Mouse (Mus musculus) embryonic facial prominence, embryonic 14.5 days (tissue): Measurements from ENCODE around the gene Hdac7. TPM values are rescaled to one million over a fixed set of nuclear protein-coding genes. Genes with fewer than 3 reads are reported as not detected.

Source experiments
- ATAC-seq: fragments of 200-750 bp; cut with Nextera tagmentation; 2 replicates; pipeline ENCODE4 v1.8.0; 2017; ENCODE audit warnings: low read depth, moderate number of reproducible peaks, moderate TSS enrichment
- DNase-seq: peaks from one replicate; pipeline ENCODE4 v3.0.0-alpha.2; 2015; ENCODE audit warnings: low spot score
- H3K27ac ChIP-seq: fragments of 300-500 bp; sonication (generic); replicated peaks from 2 replicates; pipeline ENCODE4 v1.5.1; 2014; ENCODE audit warnings: low read depth, mild to moderate bottlenecking, low read length, moderate library complexity
- H3K27me3 ChIP-seq: fragments of 300-500 bp; sonication (generic); replicated peaks from 2 replicates; pipeline ENCODE4 v1.6.1; 2014; ENCODE audit warnings: low read length; ENCODE audit not compliant: control insufficient read depth, insufficient read depth
- H3K36me3 ChIP-seq: fragments of 300-500 bp; sonication (generic); 2 replicates; pipeline ENCODE4 v1.6.1; 2014; ENCODE audit warnings: low read length, mixed read lengths; ENCODE audit not compliant: control insufficient read depth, insufficient read depth
- H3K4me1 ChIP-seq: fragments of 300-500 bp; sonication (generic); 2 replicates; pipeline ENCODE4 v1.6.1; 2014; ENCODE audit warnings: antibody characterized with exemption, low read length; ENCODE audit not compliant: control insufficient read depth, insufficient read depth
- H3K4me2 ChIP-seq: fragments of 300-500 bp; sonication (generic); 2 replicates; pipeline ENCODE4 v1.6.1; 2014; ENCODE audit warnings: low read depth, mild to moderate bottlenecking, low read length, moderate library complexity, mixed read lengths
- H3K4me3 ChIP-seq: fragments of 300-500 bp; sonication (generic); 2 replicates; pipeline ENCODE4 v1.5.1; 2014; ENCODE audit warnings: low read depth, mild to moderate bottlenecking, low read length
- H3K9ac ChIP-seq: fragments of 300-500 bp; sonication (generic); 2 replicates; pipeline ENCODE4 v1.6.1; 2014; ENCODE audit warnings: low read depth, mild to moderate bottlenecking, low read length, moderate library complexity, mixed read lengths
- H3K9me3 ChIP-seq: fragments of 300-500 bp; sonication (generic); 2 replicates; pipeline ENCODE4 v1.6.1; 2016; ENCODE audit warnings: low read length; ENCODE audit not compliant: control insufficient read depth
- WGBS: fragments of 180-500 bp; shearing (Covaris S2); extraction: QIAGEN DNeasy Blood & Tissue Kit; methylation state at CpG from one replicate; pipeline ENCODE4 v1.1.7; 2014; 5-methylcytosine and 5-hydroxymethylcytosine counted together
- polyA plus RNA-seq: library from polyadenylated mRNA; unstranded; fragments of >200 nt; fragmentation: Nextera tagmentation; extraction: Ambion mirVana; gene quantifications from 2 replicates; pipeline ENCODE4 v1.2.1, GENCODE M21; 2014

The Hdac7 gene
- polyA plus RNA-seq, 1 experiment from 2014 or later: 30.8 TPM

DNA sequence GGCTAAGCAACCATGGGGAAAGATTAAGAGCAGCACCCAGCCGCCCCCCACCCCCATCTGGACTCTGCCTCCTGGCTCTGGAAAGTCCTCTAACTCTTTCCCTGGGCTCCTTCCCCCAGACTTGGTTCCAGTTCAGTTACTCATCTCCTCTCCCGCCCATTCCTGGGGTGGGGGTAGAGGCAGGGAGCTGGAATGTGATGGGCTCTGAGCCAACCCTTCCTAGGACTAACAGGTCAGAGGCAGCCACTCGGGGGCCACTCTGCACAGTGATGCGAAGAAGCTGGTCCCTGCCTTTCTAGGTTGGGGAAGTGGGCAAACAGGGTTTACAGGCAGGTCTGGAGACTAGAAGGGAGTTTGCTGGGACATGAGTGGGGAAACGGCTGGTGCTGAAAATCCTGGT, 71.2 kb downstream of the Hdac7 start:
- DNase-seq (peak; percentile 91), ATAC-seq (peak; percentile 69)
- Histone ChIP-seq H3K27ac (peak overlapping the region; percentile 66), H3K9ac (no peak overlapping the region), H3K4me2 (no peak overlapping the region), H3K4me3 (no peak overlapping the region), H3K27me3 (no peaks in the 10 kb centered on the region), H3K36me3 (no peaks in the 10 kb centered on the region), H3K9me3 (no peaks in the 10 kb centered on the region), H3K4me1 (peaks cover 22% of the 10 kb centered on the region)
- 16% methylated on average over 5 of the region's 5 CpGs for WGBS

DNA sequence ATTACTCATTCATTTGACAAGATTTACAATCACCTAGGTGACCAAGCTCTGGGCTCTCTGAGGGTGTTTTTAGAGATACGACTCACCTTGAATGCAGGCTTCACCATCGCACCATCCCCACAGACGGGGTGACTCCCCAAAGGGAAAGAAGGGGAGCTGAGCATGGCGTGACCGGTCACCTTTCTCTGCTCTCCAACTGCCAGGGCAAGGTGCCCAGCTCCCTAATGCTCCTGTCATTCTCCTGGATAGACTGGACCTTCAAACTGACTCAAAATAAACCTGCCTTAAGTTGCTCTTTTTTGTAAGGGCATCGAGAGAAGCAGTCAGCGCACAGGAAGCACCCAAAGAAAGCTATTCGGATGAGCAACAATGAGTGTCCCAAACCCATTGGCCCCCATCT, 74.0 kb downstream of the Hdac7 start:
- no peak for DNase-seq
- no peak overlapping the region for H3K4me3 ChIP-seq
- H3K27me3 ChIP-seq: peaks cover 16% of the 10 kb centered on the region
- H3K9ac ChIP-seq: no peak overlapping the region
- WGBS: 84% methylated on average over 8 of the region's 8 CpGs
- H3K4me2 ChIP-seq: no peak overlapping the region
- H3K4me1 ChIP-seq: peaks cover 38% of the 10 kb centered on the region
- H3K27ac ChIP-seq: no peak overlapping the region
- no peak for ATAC-seq
- no peaks in the 10 kb centered on the region for H3K36me3 ChIP-seq
- no peaks in the 10 kb centered on the region for H3K9me3 ChIP-seq

DNA sequence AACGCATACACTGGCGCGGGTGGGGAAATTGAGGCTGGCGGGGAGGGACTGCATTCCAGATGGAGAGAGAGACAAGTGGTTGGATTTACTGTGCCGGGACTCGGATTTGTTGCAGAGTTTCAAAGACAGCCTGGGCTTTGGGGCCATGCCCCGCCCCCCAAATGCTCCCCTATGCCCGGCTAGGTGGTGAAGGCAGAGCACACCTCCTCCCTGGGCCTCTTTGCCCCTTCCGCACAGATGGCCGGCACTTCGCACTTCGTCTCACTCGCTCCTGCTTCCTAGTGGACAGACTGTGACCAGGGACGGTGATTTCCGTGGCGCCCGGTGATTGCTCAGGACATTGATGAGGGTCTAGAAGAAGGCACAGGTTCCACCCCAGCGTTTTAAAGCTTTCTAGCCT, 76.1 kb downstream of the Hdac7 start:
- Histone ChIP-seq H3K36me3 (no peaks in the 10 kb centered on the region), H3K4me3 (peak overlapping the region; percentile 42), H3K27me3 (peaks cover 16% of the 10 kb centered on the region), H3K9me3 (no peaks in the 10 kb centered on the region), H3K4me2 (peak overlapping the region; percentile 82), H3K4me1 (peaks cover 33% of the 10 kb centered on the region), H3K27ac (peak overlapping the region; percentile 46), H3K9ac (peak overlapping the region; percentile 64)
- DNase-seq (no peak), ATAC-seq (peak; percentile 27; the same call in 1 of the 2 replicates)
- under 1% methylated on average over 12 of the region's 18 CpGs for WGBS

DNA sequence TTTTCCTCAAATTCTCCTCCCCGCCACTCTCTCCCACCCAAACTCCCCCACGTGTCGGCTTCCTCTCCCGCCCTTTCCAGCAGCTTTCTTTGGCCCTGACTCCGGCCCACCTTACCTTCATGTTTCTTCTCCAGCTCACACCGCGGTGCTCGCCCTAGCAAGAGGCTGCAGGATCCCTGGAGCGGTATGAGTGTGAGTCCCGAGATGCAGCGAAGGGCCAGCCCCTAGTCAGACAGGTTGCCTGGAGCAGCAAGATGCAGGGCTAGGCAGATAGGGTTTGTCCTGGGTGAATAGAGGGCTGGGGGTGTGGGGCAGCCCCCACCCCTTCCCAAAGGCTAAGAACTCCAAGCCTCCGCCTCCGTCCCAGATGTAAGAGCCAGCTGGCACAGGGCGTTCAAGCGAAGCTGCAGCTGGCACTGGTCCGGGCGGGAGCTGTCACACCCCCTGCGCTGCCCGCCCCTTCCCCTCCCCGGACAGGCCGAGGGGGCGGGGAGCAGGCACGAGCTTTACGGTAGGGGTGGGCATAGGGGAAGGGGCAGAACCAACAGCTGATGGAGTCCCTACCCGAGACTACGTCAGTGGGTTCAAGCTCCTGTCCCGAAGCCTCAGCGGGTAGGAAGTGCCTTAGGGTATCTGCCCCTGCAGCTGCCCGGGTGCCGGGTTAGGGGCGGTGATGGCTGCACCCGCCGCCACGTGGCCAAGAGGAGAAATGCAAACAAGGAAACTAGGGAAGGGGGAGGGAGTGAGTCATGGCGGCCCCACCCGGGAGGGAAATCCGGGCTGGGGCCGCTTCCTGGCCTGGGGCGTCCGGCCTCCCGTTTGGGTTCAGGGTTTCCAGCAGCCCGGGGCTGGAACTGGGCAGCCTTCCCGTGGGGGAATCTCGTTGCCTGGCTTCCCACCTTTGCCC, 76.8 kb downstream of the Hdac7 start, which contains the start of gene Rapgef3:
Gene Rapgef3, minus strand, starts transcription at position 693 of the 907 bp plus-strand sequence.
- Histone ChIP-seq H3K4me3 (peak within 1 kb of the TSS; percentile 42), H3K4me1 (peaks cover 26% of the 10 kb centered on the region), H3K9ac (peak within 1 kb of the TSS; percentile 64), H3K27ac (peak within 1 kb of the TSS; percentile 46), H3K27me3 (peaks cover 16% of the 10 kb centered on the region), H3K9me3 (no peaks in the 10 kb centered on the region), H3K36me3 (no peaks in the 10 kb centered on the region), H3K4me2 (peak within 1 kb of the TSS; percentile 82)
- peak; percentile 86 for DNase-seq
- ATAC-seq: peak; percentile 89
- under 1% methylated on average over 27 of the region's 44 CpGs for WGBS

DNA sequence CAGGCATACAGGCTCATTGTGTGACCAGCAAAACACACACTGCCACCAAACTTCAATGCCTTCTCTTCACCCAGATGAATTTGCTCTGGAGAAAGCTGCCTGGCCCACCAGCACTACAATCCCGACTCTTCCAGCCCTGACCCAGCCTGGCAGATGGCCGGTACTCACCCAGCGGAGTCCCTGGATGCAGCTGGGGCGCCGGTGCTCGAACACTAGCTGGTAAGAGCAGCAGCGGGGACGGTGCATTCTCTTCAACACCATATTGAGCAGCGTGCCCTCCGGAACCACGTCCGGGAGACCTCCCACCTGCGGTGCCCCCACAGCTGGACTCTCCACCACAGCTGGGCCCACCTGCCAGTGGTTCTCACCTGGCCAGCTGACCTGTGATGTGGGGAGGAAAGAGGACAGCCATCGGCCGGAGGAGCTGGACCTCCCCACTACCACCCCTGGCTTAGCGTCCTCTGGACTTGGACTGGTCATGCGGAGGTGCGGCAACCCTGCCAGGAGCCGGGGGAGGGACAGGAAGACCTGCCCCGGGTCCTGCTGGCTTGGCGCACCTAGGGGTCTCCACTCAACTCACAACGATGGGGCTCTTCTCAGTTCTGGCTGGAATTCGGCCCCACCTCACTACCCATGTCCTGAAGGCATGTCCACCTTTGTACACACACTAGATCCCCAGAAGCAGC, 77.6 kb downstream of the Hdac7 start:
- Histone ChIP-seq H3K4me1 (peaks cover 23% of the 10 kb centered on the region), H3K4me2 (peak overlapping the region; percentile 82), H3K9me3 (no peaks in the 10 kb centered on the region), H3K27me3 (peaks cover 16% of the 10 kb centered on the region), H3K27ac (no peak overlapping the region), H3K9ac (peak overlapping the region; percentile 64), H3K36me3 (no peaks in the 10 kb centered on the region), H3K4me3 (peak overlapping the region; percentile 42)
- DNase-seq: no peak
- WGBS: 5% methylated on average over 16 of the region's 23 CpGs
- peak; percentile 1; the same call in 1 of the 2 replicates for ATAC-seq

DNA sequence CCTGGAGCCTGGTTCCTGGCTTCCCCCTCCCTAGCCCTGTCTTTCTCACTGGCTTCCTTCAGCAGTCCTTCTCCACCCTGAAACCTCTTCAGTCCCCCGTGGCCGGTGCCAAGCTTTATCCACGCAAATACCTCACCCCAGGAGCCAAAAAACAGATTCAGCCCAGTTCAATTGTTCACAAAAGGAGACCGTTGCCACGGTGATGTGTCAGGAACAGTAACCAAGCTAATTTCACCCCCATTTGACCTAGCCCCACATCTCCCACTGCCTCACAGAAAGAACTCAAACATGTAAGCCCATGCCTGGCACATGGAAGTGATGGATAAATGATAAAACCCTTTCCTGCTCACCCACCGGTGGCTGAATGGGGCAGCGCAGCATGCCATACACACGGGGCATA, 78.1 kb downstream of the Hdac7 start:
- H3K9ac ChIP-seq: 0 out of 2 replicates have a peak overlapping the region, but pooled peaks have one; percentile 64
- ATAC-seq (no peak), DNase-seq (no peak)
- peaks cover 16% of the 10 kb centered on the region for H3K27me3 ChIP-seq
- no peaks in the 10 kb centered on the region for H3K36me3 ChIP-seq
- no peaks in the 10 kb centered on the region for H3K9me3 ChIP-seq
- H3K4me1 ChIP-seq: peaks cover 23% of the 10 kb centered on the region
- WGBS: 24% methylated on average over 8 of the region's 8 CpGs
- peak overlapping the region; percentile 82 for H3K4me2 ChIP-seq
- peak overlapping the region; percentile 42 for H3K4me3 ChIP-seq
- H3K27ac ChIP-seq: no peak overlapping the region

DNA sequence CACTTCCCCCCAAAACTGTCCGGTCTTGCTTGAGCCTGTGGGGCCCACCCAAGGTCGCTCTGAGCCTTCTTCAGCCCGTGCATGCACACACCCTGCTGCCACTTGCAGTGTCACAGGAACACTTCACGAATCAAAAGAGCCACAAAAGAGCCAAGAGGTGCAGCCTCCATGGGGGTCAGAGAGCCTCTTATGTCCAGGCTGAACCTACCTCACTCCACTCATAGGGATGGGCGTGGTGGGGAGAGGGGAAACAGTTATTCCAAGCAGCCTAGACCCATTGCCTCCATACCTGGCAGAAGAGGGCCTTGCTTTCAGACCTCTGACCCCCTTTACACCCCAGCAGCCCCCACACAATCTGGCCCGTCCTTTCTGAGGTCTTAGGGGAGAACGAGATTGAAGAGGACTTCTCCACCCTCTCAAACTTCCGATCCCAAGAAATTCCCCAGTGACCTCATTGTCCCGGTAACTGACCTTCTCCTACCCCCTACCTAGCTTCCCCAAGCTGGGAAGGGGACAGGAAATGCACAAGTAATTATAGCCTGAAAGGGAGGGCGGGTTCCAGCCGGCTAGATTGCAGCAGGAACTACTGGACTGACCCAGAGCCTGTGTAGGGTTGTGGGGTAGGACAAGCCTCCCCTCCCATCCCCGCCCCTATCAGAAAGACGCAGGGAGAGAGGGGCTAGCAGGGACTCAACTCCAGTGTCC, 79.1 kb downstream of the Hdac7 start:
- H3K36me3 ChIP-seq: no peaks in the 10 kb centered on the region
- DNase-seq (no peak), ATAC-seq (no peak)
- peak overlapping the region; percentile 82 for H3K4me2 ChIP-seq
- peaks cover 23% of the 10 kb centered on the region for H3K4me1 ChIP-seq
- peak overlapping the region; percentile 1; the same call in 1 of the 2 replicates for H3K4me3 ChIP-seq
- H3K27ac ChIP-seq: no peak overlapping the region
- 40% methylated on average over 13 of the region's 13 CpGs for WGBS
- H3K9me3 ChIP-seq: no peaks in the 10 kb centered on the region
- H3K27me3 ChIP-seq: peaks cover 16% of the 10 kb centered on the region
- no peak overlapping the region for H3K9ac ChIP-seq

DNA sequence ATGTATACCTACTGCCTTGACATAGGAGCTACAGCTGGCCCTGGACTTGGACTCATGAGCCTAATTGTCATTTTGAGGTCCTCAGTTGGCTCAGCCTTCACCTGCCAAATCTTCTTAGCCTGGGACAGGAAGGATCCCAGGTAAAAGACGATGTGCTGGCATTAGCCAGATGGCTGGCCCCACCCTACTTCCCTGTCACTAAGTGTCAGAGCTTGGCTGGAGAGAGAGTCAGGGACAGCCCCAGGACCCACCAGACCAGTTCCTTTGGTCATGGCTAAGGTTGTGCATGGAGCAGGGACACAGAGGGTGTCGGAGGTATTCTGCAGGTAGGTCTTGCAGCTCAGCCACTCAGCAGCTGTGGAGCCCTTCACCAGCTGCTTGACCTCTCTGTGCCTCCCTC, 79.8 kb downstream of the Hdac7 start:
- Histone ChIP-seq H3K36me3 (no peaks in the 10 kb centered on the region), H3K9ac (no peak overlapping the region), H3K4me3 (no peak overlapping the region), H3K4me2 (no peak overlapping the region), H3K27me3 (peaks cover 16% of the 10 kb centered on the region), H3K27ac (no peak overlapping the region), H3K4me1 (peaks cover 23% of the 10 kb centered on the region), H3K9me3 (no peaks in the 10 kb centered on the region)
- WGBS: 57% methylated on average over 2 of the region's 2 CpGs
- ATAC-seq (no peak), DNase-seq (no peak)
